Mouse (Mus musculus) stomach, embryonic 14.5 days (tissue): ENCODE data around the gene Ephx1. TPM values are rescaled to one million over a fixed set of nuclear protein-coding genes. Genes with fewer than 3 reads are reported as not detected.
"Not testable (repeated sequence)": the region's sequence is repeated elsewhere in the genome, so short reads cannot be mapped to it uniquely, and the experiment has no call there.

ENCODE experiments used
- ATAC-seq: fragments of 200-750 bp; cut with Nextera tagmentation; 2 replicates; pipeline ENCODE4 v1.8.0; 2017; ENCODE audit warnings: low read depth, moderate TSS enrichment; ENCODE audit not compliant: insufficient number of reproducible peaks, insufficient read depth, low FRiP score
- H3K27ac ChIP-seq: fragments of 300-500 bp; sonication (generic); 2 replicates; pipeline ENCODE4 v1.5.1; 2014; ENCODE audit warnings: mild to moderate bottlenecking, low read length, moderate library complexity, mixed read lengths
- H3K27me3 ChIP-seq: fragments of 300-500 bp; sonication (generic); 2 replicates; pipeline ENCODE4 v1.6.1; 2014; ENCODE audit warnings: low read length, control low read depth, mixed read lengths; ENCODE audit not compliant: control insufficient read depth, insufficient read depth
- H3K36me3 ChIP-seq: fragments of 300-500 bp; sonication (generic); 2 replicates; pipeline ENCODE4 v1.6.1; 2014; ENCODE audit warnings: mild to moderate bottlenecking, control low read depth, low read length, moderate library complexity, mixed read lengths; ENCODE audit not compliant: control insufficient read depth, insufficient read depth
- H3K4me1 ChIP-seq: fragments of 300-500 bp; sonication (generic); 2 replicates; pipeline ENCODE4 v1.6.1; 2014; ENCODE audit warnings: low read length, control low read depth, mixed read lengths; ENCODE audit not compliant: control insufficient read depth, insufficient read depth
- H3K4me2 ChIP-seq: fragments of 300-500 bp; sonication (generic); replicated peaks from 2 replicates; pipeline ENCODE4 v1.6.1; 2014; ENCODE audit warnings: low read depth, low read length, control low read depth
- H3K4me3 ChIP-seq: fragments of 300-500 bp; sonication (generic); 2 replicates; pipeline ENCODE4 v1.5.1; 2014; ENCODE audit warnings: low read depth, low read length, control low read depth
- H3K9ac ChIP-seq: fragments of 300-500 bp; sonication (generic); replicated peaks from 2 replicates; pipeline ENCODE4 v1.6.1; 2014; ENCODE audit warnings: low read depth, mild to moderate bottlenecking, control low read depth, low read length, moderate library complexity, mixed read lengths
- H3K9me3 ChIP-seq: fragments of 300-500 bp; sonication (generic); 2 replicates; pipeline ENCODE4 v1.6.1; 2016; ENCODE audit warnings: low read depth, low read length, control low read depth; ENCODE audit not compliant: control insufficient read depth
- WGBS: fragments of 180-500 bp; shearing (Covaris S2); extraction: QIAGEN DNeasy Blood & Tissue Kit; methylation state at CpG from one replicate; pipeline ENCODE4 v1.1.7; 2014; 5-methylcytosine and 5-hydroxymethylcytosine counted together
- polyA plus RNA-seq: library from polyadenylated mRNA; unstranded; fragments of >200 nt; fragmentation: Nextera tagmentation; extraction: Ambion mirVana; gene quantifications from 2 replicates; pipeline ENCODE4 v1.2.1, GENCODE M21; 2014

The Ephx1 gene
- polyA plus RNA-seq, 1 experiment from 2014 or later = 6.4 TPM

DNA sequence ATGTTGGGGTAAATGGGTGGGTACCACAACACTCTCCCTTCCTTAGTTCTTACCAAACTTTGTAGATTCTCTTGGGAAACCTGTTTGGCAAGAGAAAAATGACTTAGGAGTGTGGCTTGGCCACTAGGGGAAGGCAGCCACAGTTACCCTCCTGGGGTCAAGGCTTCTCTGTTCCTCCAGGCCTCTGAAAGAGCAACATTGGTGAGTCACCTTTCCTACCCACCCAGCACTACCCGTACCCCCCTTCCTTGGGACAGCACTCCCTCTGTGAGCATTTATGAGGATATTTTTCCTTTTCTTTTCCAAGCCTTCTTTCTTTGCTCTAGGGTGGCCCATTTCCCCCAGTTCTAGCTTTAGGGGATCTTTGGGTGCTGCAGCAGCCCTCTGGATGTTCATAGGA is 76.8 kb downstream of the Ephx1 start:
- WGBS = 50% methylated on average over 1 of the region's 1 CpGs
- no peaks in the 10 kb centered on the region for H3K9me3 ChIP-seq
- no peaks in the 10 kb centered on the region for H3K27me3 ChIP-seq
- no peak overlapping the region for H3K4me3 ChIP-seq
- no peak overlapping the region for H3K9ac ChIP-seq
- H3K4me2 ChIP-seq = no peak overlapping the region
- no peak for ATAC-seq
- H3K36me3 ChIP-seq = peaks cover 7% of the 10 kb centered on the region; the same call in 1 of the 2 replicates
- peaks cover 27% of the 10 kb centered on the region for H3K4me1 ChIP-seq
- H3K27ac ChIP-seq = no peak overlapping the region

DNA sequence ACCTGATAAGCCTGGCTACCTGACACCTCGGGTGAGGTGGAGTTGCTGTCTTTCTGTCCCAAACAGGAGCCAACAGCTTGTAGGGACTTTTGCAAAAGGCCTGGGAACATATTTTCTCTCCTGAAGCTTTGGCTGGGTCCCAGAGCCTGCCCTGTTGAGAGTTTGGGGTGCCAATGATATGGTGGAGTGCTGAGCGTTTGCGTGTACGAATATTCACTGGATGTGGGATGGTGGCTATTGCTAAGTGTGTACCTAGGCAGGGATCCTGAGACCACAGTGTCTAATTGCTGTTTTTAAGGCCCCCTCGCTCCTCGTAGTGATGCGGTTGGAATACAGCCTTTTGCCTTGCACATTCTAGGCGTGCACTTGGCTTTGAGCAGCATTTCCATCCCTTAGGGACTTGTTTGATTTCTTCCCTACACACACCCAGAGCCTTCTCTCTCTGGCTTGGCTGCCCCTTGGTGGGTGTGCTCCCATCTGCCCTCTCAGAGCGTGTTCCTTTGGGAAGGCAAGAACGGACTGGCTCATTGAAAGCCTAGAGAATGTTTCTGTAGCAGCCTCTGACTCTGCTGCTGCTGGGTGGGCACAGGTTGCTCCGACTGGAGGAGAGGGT is 77.6 kb downstream of the Ephx1 start:
- Histone ChIP-seq H3K4me2 (peak overlapping the region; percentile 93), H3K27me3 (no peaks in the 10 kb centered on the region; the same call in 1 of the 2 replicates), H3K4me1 (peaks cover 27% of the 10 kb centered on the region), H3K36me3 (peaks cover 7% of the 10 kb centered on the region; the same call in 1 of the 2 replicates), H3K9ac (peak overlapping the region; percentile 69; the same call in 1 of the 2 replicates), H3K4me3 (peak overlapping the region; percentile 87), H3K9me3 (no peaks in the 10 kb centered on the region), H3K27ac (peak overlapping the region; percentile 86)
- 52% methylated on average over 11 of the region's 11 CpGs for WGBS
- no peak for ATAC-seq

DNA sequence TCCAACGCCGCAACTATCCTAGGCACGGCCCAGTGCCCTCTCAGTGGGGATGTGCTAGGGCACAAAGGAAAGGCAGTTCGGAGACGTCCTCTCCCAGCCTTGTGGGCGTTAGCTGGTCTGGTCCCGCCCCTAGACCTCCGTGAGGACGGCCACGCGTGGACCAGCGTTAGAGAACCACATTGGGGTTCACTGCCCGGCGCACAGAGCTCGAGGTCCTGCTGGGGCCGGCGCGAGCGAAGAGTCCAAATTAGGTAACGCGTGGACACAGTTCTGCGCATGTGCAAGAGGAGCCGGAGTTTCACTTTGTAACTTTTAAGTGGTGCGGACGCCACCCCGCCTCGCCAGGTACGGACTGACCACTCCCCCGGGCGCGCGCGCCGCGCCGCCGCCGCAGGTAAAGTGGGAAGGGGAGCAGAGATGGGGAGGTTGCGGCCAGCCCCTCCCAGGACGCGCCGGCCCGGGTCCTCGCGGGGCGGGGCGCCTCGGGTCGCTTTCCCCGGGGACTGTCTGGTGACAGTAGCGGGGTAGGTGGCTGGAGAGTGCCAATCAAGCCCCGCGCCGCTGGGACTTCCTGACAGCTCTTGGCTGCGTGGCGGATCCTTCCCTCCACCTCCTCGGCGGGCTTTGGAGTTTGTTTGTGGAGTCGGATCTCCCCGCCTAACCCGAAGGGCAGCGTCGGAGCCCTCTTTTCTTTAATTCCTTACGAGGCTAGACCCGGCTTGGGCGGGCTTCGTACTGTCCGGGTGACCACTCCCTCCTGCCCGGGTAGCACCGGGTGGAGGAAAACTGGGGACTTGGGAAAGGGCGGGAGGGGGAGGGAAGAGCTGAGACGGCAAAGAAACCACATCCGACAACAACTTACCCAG is 78.3 kb downstream of the Ephx1 start, which contains the start of gene Tmem63a:
Gene Tmem63a, plus strand, starts transcription at position 179 of the 866 bp plus-strand sequence.
- WGBS = under 1% methylated on average over 73 of the region's 73 CpGs
- H3K9ac ChIP-seq = peak within 1 kb of the TSS; percentile 69
- no peaks in the 10 kb centered on the region; the same call in 1 of the 2 replicates for H3K27me3 ChIP-seq
- H3K4me3 ChIP-seq = peak within 1 kb of the TSS; percentile 87
- peak within 1 kb of the TSS; percentile 86 for H3K27ac ChIP-seq
- peaks cover 27% of the 10 kb centered on the region for H3K4me1 ChIP-seq
- peaks cover 4% of the 10 kb centered on the region; the same call in 1 of the 2 replicates for H3K36me3 ChIP-seq
- no peaks in the 10 kb centered on the region for H3K9me3 ChIP-seq
- H3K4me2 ChIP-seq = peak within 1 kb of the TSS; percentile 93
- ATAC-seq = peak; percentile 51

DNA sequence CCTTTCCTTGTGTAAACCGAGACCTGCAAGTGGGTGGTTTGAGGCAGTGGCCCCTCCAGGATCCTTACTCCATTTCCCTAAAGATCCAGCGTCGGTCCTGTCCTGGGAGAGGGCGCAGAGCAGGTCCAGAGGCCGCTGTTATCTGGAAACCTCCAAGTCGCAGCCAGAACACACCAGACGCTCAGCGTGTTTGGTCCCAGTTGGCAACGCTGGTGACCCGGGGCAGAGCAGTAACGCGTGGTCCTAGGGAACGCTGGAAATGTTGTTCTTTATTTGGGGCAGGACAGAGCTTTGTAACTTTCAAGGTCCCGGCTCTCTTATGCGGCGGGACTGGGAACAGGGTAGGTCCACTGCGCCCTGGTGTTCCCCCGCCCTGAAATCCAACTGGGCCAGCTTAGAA is 79.0 kb downstream of the Ephx1 start:
- Histone ChIP-seq H3K27me3 (no peaks in the 10 kb centered on the region; the same call in 1 of the 2 replicates), H3K36me3 (no peaks in the 10 kb centered on the region), H3K9me3 (no peaks in the 10 kb centered on the region), H3K4me2 (peak overlapping the region; percentile 93), H3K4me3 (peak overlapping the region; percentile 87), H3K27ac (peak overlapping the region; percentile 86), H3K4me1 (peaks cover 27% of the 10 kb centered on the region), H3K9ac (peak overlapping the region; percentile 69)
- 4% methylated on average over 18 of the region's 18 CpGs for WGBS
- peak; percentile 0; the same call in 1 of the 2 replicates for ATAC-seq

DNA sequence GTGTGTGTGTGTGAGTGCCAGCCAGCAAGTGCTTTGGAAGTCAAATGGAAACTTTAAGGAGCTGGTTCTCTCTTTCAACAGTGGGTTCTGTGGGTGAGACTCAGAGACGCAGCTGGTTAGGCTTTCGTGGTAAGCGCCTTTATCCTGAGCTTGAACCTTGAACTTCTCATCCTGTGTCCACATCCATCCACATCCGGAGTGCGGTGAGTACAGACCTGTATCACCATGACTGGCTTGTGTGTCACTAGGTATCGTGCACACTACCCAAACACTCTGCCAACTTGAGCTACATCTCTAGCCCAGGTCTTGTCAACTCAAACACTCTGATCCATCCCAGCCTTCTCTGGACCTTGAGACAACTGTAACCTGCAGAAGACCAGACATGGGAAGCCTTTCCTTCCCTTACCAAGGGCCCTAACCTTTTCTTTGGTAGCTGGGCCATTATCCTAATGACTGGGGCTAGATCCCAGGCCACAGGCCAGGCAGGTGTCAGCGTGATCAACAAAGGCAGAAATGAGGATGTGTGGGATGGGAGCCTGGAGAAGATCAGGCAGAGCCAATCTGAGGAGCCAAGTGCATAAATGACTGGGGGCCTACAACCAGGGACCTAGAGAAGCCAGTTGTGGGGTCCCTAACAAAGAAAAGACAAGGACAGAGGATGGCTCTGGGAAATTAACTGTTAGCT is 79.8 kb downstream of the Ephx1 start:
- peak overlapping the region; percentile 87; the same call in 1 of the 2 replicates for H3K4me3 ChIP-seq
- H3K9ac ChIP-seq = no peak overlapping the region
- H3K27me3 ChIP-seq = no peaks in the 10 kb centered on the region; the same call in 1 of the 2 replicates
- H3K36me3 ChIP-seq = no peaks in the 10 kb centered on the region
- no peaks in the 10 kb centered on the region for H3K9me3 ChIP-seq
- no peak for ATAC-seq
- H3K27ac ChIP-seq = no peak overlapping the region
- WGBS = 81% methylated on average over 7 of the region's 7 CpGs
- peaks cover 23% of the 10 kb centered on the region for H3K4me1 ChIP-seq
- peak overlapping the region; percentile 93 for H3K4me2 ChIP-seq

DNA sequence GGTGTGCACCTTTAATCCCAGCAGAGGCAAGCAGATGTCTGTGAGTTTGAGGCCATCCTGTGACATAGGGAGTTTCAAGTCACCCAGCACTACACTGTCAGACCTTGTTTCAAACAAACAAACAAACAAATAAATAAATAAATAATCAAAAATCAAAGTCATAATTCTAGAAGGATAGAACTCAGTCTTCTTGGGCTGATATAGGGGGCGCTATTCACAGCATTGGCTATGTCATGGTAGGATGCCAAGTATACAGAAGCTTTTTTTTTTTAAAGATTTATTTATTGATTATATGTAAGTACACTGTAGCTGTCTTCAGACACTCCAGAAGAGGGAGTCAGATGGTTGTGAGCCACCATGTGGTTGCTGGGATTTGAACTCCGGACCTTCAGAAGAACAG is 81.9 kb downstream of the Ephx1 start:
- H3K9ac ChIP-seq, ATAC-seq, H3K27ac ChIP-seq, H3K4me2 ChIP-seq, H3K36me3 ChIP-seq, H3K9me3 ChIP-seq, H3K4me3 ChIP-seq: not testable (repeated sequence)
- Histone ChIP-seq H3K4me1 (peaks cover 13% of the 10 kb centered on the region), H3K27me3 (peaks cover 11% of the 10 kb centered on the region)
- WGBS = 77% methylated on average over 2 of the region's 2 CpGs

DNA sequence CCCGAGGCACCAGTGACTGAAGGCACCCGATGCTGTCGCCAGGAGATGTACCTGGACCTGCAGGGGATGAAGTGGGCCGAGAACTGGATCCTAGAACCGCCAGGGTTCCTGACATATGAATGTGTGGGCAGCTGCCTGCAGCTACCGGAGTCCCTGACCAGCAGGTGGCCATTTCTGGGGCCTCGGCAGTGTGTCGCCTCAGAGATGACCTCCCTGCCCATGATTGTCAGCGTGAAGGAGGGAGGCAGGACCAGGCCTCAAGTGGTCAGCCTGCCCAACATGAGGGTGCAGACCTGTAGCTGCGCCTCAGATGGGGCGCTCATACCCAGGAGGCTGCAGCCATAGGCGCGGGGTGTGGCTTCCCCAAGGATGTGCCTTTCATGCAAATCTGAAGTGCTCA is 83.1 kb downstream of the Ephx1 start:
- not testable (repeated sequence) for H3K4me1 ChIP-seq, H3K36me3 ChIP-seq, H3K9ac ChIP-seq, H3K4me3 ChIP-seq, H3K4me2 ChIP-seq, ATAC-seq, H3K27ac ChIP-seq, H3K9me3 ChIP-seq
- 45% methylated on average over 13 of the region's 13 CpGs for WGBS
- H3K27me3 ChIP-seq = peaks cover 11% of the 10 kb centered on the region
